Mouse (Mus musculus) adipocyte (in vitro differentiated cells): ENCODE results near the gene Gm17332.
"Not testable (repeated sequence)": the region's sequence is repeated elsewhere in the genome, so short reads cannot be mapped to it uniquely, and the experiment has no call there.

ENCODE experiments used
- DNase-seq: peaks from one replicate; pipeline ENCODE4 v3.0.0-alpha.2; 2016; ENCODE audit warnings: low spot score

The Gm17332 gene

GRCm38 (mm10) chr11:31182362-31182761, at the start of gene Gm17332:
TSS of gene Gm17332 (minus strand) at chr11:31182462.
- DNase-seq = no peak

DNA sequence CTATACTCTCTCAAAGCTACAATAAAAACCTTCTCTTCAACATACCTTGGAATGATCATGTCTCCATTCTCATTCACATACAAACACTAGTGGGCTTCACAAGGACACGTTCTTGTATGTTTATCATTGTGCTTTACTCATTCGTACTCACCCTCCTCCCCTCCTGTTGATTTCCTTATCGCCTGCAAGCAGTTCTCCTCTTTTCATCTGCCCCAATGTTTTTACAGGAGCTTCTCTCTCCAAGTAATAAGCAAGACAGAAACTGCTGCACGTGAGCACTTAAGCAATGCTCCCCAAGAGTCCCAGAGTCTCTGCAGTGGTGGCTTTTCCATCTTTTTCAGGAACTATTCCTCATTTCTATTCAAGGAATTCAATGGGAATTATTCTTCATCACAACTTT, 47.7 kb upstream of the Gm17332 start:
- no peak for DNase-seq

DNA sequence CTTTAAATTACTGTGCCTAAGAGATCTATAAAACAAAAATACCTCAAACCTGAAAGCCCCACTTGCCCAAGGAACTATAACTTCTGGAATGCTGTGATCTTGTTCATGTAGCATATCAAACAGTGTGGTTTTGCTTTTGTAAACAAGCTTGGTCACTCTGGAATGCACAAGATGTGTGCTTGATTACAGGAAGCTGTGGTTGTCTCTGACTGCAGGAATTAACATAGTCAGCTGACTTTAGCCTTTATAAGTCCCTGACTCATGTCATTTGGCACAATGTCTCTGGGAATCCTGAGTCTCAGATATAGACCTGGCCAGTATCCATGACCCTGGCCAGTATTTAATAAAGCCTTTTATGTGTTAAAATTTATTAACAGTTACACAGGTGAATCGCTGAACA, 43.1 kb upstream of the Gm17332 start:
- no peak for DNase-seq

GRCm38 (mm10) chr11:31218009-31218408, 35.7 kb upstream of the Gm17332 start:
- no peak for DNase-seq

- DNase-seq = no peak
These were observed 13.5 kb upstream of the Gm17332 start for GRCm38 (mm10) chr11:31195621-31196363.

GRCm38 (mm10) chr11:31194761-31195160, 12.5 kb upstream of the Gm17332 start:
- DNase-seq = no peak

DNA sequence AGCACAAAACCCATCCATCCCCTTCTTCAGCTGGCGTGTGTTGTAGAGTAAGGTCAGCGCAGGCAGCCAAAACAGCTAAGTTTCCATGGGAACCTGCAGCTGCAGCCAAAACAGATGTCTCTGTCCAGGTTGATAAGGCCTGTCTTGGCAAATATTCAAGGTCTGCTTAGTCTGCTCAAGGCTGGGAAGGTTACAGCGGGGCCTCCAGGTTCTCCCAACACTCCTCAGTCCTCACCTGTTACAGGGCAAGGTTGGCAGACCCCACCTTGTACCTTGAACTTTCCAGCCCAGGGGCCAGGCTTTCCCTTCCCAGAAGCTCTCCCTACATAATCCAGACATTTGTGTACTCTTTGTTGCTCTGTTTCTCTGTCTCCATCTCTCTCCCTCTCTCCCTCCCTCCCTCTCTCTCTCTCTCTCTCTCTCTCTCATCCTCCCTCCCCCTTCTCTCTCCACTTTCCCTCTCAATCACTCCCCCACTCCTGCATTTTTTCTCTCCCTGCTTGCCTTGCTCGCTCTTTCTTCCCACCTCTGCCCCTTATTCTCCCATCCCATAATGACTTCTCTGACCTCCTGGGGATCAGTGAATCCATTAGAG, 12.1 kb downstream of the Gm17332 start:
- DNase-seq = no peak

DNA sequence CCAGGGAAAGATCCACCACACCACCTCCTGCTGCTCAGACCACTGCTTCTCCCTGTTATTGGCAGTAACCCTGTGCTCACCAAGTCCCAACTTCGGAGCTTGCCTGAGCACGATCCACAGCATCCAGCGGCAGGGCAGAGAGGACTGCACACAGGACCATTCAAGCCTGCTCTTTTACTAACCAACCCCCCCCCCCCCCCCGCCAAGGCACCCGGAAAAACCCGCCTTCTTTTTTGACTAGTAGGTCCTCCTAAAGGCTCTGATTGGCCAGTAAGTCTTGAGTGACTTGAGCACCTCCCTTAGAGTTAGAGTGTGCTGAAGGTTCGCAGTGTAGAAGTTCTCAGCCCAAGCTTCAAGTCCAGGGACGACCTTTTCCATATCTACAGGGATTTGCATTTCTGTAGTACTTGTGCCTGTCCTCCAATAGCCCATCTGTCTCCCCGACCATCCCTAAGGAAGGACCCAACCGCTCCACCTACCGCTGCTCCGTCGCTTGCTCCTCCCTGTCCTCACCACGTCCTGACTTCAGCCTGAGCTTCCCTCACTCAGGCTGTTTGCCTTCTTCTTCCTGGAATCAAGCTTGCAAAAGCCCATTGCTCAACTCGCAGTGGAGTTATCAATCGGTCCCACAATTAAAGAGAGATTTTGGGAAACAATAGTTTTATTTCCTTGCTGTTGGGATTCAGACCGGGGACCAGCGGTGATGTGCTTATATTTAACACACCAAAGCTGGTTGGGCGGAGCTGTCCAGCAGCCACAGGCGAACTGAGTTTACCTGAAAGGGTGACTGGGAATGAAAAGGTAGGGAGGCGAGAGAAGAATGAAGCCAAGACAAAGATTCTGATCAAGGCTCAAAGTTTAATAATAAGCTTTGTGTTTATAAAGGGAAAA, 12.9 kb downstream of the Gm17332 start:
- no peak for DNase-seq

GRCm38 (mm10) chr11:31168831-31169160, 13.5 kb downstream of the Gm17332 start:
- DNase-seq = peak; percentile 10

- DNase-seq = peak; percentile 18
These were observed 25.2 kb downstream of the Gm17332 start for GRCm38 (mm10) chr11:31157021-31157420.

DNA sequence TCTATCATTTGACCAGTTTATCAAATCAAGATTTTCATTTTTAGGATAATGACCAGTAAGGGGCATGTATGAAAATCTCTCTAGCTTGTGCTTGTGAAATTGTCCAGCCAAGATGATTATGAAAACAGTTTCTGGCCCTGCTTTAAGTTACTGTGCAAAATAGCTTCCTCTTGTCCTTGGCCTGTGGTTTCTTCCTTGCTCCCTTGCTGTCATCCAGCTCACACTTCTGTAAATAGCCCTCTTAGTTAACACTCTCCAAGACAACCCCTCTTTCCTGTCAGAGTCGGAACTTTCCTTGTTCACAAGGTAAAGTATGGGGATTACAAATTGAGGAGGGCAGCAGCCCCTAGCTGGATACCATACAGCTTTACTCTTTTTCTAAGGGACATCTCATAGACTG, 43.9 kb downstream of the Gm17332 start:
- not testable (repeated sequence) for DNase-seq

GRCm38 (mm10) chr11:31134824-31135223, 47.4 kb downstream of the Gm17332 start:
- not testable (repeated sequence) for DNase-seq

GRCm38 (mm10) chr11:31133726-31134125, 48.5 kb downstream of the Gm17332 start:
- not testable (repeated sequence) for DNase-seq
